Mouse (Mus musculus) ES-Bruce4 (cell line): ENCODE results near the gene Vars.

ENCODE experiments used
- CTCF ChIP-seq: IDR thresholded peaks from one replicate; pipeline ENCODE4 v1.8.1; 2011; ENCODE audit warnings: low read depth, low read length
- POLR2A ChIP-seq: IDR thresholded peaks from one replicate; pipeline ENCODE4 v1.8.1; 2011; ENCODE audit warnings: low read length; ENCODE audit not compliant: insufficient read depth

DNA sequence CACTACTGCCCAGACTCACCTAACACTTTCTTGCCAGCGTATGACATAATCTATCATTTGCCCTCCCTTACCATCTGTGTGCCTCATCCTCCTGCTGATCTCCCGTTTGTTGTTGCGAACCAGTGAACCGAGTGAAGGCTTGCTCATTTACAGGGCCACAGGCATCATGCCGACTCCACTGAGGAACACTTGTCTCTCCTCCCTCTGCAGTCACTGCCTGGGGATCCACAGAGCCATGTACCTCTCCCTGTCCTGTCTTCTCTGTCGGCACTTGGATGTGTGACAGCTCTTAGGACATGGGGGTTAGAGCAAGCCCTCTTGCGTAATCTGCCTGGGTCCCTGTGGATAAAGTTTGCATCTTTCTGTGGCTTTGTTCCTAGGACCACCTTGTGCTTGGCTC, 8.8 kb downstream of the Vars start:
- TF ChIP-seq CTCF (no peak), POLR2A (no peak)
